In genomic region chr1:191738726-191739125, GRCm38 (mm10) we compare ENCODE assay signal across 16 mouse cellular contexts.
"Had no signal": no experiment of that assay in that cellular context is flagged by ENCODE, and none has a peak within 500 bp of the region (broad histone marks: within the 10 kb centered on the region; RNA-seq: fewer than 3 reads in every experiment).

No protein-coding gene starts in this region.

- H3K27ac ChIP-seq: kidney, postnatal 0 days; left cerebral cortex, adult 2 months; liver, embryonic 13.5 days; macrophage; midbrain, embryonic 12.5 days; midbrain, embryonic 15.5 days; neural tube, embryonic 13.5 days had no signal

- H3K27me3 ChIP-seq: liver, embryonic 13.5 days; midbrain, embryonic 12.5 days; midbrain, embryonic 15.5 days; neural tube, embryonic 13.5 days had no signal

- H3K4me2 ChIP-seq: liver, embryonic 13.5 days; lung, embryonic 14.5 days; midbrain, embryonic 12.5 days; midbrain, embryonic 15.5 days; neural tube, embryonic 13.5 days had no signal

- H3K9ac ChIP-seq: liver, embryonic 13.5 days; lung, embryonic 14.5 days; midbrain, embryonic 12.5 days; midbrain, embryonic 15.5 days; neural tube, embryonic 13.5 days had no signal

- H3K9me3 ChIP-seq: liver, embryonic 13.5 days; midbrain, embryonic 12.5 days; midbrain, embryonic 15.5 days; neural tube, embryonic 13.5 days had no signal

- H3K4me3 ChIP-seq: left cerebral cortex, adult 2 months; liver, embryonic 13.5 days; midbrain, embryonic 12.5 days; midbrain, embryonic 15.5 days; neural tube, embryonic 13.5 days had no signal

- DNase-seq: kidney, adult 2 months; kidney, postnatal 25 days; layer of hippocampus, postnatal 36 days; liver, embryonic 13.5 days; lung, embryonic 14.5 days; retina, postnatal 1 day; thymus, adult 2 months; thymus, postnatal 14 days; thymus, postnatal 4 days had no signal

- ATAC-seq: inflammation-experienced regulatory T-cells, adult 6 months; midbrain, embryonic 15.5 days had no signal

- H3K36me3 ChIP-seq: liver, embryonic 13.5 days; midbrain, embryonic 15.5 days had no signal

- H3K4me1 ChIP-seq: midbrain, embryonic 12.5 days; midbrain, embryonic 15.5 days; neural tube, embryonic 13.5 days had no signal
